Mouse (Mus musculus): ENCODE results near the gene Rps9.
"Not testable (repeated sequence)": the region's sequence is repeated elsewhere in the genome, so short reads cannot be mapped to it uniquely, and the experiment has no call there.

The Rps9 gene

DNA sequence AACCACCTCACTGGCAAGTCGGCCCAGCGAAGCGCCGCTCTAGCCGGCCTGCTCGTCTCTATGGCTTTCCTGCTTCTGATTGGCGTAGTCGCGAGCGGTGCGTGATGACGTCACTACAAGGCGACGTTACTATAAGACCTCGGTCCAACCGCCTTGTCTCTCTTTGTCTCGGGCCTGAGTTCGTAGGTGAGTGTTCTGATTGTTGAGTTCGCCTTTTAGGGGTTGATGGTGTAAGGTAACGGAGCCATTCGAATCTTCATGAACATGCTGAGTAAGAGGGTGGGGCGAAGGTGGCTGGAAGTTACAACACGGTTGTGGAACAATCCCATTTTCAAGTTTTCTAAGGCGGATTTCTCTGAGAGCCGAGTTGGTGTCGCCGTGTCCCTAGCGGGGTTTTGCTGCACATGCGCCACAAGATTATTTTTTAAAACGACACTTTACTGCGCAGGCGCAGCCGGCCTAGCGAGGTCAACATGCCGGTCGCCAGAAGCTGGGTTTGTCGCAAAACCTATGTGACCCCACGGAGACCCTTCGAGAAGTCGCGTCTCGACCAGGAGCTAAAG is at the start of gene Rps9:
Gene Rps9 (plus strand): TSS at position 115 of the 563 bp plus-strand sequence.
- peak; percentile 97 for DNase-seq

DNA sequence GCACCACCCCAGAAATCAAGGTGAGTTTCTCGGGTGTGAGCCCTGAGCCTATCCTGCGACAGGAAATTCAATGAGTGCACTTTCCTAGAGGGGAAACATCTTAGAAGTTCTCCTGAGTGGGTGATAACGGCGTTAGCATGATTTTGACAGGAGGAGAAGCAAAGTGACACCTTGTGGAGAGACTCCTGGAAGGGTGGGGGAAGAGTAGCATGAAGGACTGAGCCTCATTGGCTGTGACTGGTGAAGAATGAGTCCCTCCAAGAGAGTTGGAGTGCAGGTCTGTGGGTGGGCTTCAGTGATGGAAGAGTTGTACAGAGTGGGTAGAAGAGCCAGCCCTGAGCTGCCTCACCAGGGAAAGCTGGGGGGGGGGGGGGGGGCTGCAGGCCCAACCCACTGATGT is 46.8 kb upstream of the Rps9 start:
- DNase-seq = no peak

DNA sequence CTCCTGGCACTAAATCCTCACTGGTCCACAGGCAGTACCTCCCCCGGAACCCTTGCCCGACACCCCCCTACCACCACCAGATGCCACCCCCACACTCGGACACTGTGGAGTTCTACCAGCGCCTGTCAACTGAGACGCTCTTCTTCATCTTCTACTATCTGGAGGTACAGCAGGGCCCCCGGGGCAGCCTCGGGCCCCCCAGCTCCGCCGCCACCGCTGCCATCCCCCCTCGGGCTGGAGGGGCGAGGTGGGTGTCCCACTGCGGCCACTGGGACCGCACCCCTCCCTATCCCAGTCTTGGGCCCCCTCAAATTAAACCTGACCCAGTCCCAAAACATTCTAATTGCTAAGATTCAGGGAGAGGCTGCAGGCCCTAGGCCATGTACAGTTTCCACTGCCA is 45.2 kb upstream of the Rps9 start:
- no peak for DNase-seq

DNA sequence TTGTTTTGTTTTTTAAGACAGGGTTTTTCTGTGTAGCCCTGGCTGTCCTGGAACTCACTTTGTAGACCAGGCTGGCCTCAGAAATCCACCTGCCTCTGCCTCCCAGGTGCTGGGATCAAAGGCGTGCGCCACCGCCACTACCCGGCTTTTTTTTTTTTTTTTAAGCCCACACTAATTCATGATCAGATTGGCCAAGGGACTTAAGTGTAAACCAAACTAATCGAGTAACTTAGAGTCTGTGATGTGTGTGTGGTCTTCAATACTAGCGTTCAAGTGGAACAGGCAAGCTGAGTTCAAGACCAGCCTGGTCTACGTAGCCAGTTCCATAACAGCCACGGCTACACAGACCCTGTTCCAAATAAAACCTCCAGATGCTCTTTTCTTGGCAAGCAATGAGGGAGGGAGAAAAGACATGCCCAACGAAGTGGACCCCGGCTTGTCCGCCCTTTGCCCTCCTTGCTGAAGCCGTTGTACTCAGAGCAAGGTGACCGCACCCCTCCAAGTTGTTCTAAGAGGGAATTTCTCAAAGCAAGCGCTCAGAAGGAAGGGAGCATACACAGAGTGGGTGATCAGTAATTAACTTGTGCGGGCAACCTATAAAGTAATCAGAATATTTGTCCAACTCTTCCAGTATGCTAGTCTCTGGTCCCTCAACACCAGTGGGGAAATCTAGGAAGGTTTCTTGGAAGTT is 39.1 kb upstream of the Rps9 start:
- no peak for DNase-seq

DNA sequence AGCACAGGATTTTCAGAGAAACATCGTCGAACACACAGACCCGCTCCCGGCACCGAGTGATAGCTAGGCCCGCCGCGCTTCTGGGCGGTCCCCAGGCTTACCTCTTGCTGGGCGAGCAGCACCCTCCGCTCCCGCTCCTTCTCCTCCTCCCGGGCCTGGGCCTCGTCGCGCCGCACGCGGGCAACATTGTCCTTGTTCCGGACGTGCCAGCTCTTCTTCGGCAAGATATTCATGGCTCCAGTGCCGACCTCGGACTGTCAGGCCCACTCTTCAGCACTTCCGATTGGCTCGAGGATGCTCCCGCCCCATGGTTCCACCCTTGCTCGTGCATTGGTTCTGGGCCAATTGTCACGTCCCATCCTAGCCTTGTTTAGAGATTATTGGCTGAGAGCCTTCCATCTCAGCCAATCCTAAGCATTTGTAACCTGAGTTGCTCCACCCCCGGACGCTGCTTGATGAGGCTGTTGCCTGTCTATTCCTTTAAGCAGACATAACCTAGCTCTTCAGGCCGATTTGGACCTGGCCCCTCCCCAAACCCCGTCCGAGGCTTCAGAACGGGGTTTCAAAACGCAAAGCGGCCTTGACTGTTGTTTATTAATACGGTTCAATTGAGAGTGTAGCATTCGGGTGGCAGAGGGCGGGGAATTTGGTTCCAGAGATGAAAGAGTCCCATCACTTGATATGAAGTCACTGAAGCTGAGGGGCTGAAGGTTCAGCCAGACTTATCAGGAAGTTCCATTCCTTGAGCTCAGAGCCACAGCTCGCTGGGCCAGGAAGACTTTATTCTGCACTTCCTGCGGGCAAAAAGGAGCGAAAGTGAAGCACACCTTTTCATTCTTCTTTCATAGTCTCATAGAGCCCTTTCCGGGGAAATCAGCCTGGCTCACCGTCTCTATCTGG is 38.3 kb upstream of the Rps9 start, which contains the start of gene Leng1:
Gene Leng1 (minus strand): TSS at position 626 of the 900 bp plus-strand sequence.
- DNase-seq = peak; percentile 95

DNA sequence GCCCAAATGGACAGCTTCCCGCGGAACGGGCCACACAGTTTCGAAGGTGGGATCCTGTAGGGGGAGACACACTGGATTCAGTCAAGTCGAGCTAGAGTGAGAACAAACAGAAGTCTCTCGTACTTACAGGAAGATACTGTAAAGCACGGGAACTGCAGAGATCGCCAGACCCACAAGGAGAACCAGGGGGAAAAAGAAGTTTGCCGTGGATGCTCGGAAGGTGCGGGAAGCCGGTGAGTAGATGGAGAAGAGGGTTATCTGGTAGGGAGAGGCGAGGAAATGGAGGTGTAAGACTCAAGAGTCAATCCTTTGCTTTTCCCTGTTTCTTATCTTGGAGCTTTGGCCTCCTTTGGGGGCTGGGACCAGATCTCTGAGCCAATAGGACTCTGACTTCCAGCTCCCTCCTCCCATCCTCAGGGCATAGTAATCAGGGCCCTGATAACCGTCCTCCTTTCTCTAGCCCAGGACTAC is 36.8 kb upstream of the Rps9 start:
- DNase-seq = no peak

DNA sequence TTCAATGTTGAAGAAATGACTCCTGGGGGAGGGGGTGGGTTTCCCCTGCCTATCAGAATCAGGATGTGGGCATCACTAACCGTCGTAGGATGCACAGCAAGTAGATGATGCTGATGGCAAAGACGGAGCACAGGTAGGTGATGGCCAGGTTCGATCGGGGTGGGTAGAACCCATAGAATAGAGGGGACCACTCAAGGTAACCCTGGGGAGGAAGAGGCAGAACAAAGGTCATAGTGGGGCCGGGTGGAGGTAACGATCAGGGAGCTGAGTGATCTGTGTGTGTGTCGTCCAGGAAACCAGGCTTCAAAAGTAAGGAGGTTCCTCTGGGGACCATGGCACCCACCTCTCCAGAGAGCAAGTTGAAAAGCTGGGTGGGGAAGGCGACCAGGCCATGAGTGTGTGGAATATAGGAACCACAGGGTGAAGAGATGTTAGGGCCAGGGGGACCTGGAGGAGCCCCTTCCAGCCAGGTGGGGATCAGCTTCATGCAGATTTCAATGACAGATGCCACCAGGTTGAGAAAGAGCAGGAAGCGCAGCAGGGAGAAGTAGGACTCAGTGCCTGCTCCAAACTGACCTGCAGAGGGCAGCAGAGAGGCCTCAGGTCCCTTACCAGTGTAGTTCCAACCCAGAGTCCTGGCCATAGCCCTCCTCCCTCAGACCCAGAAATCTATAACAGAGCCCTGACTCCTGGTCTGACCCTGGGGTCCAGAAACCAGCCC is 29.1 kb upstream of the Rps9 start:
- peak; percentile 91 for DNase-seq

DNA sequence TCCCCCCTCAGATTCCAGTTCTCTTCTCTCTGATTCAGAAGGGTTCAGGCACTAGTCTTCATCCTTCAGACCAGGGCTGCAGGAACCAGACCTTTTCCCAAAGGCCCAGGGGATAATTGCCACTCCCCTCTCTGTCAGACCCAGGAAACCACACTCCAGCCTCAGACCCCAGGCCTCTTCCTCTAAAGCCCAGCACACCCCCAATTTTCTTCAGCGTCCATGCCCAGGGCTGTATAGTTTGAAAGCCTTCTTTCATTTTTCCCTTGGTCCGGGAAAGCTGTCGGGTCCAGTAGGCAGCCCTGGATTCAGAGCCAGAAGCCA is 28.6 kb upstream of the Rps9 start:
- no peak for DNase-seq

DNA sequence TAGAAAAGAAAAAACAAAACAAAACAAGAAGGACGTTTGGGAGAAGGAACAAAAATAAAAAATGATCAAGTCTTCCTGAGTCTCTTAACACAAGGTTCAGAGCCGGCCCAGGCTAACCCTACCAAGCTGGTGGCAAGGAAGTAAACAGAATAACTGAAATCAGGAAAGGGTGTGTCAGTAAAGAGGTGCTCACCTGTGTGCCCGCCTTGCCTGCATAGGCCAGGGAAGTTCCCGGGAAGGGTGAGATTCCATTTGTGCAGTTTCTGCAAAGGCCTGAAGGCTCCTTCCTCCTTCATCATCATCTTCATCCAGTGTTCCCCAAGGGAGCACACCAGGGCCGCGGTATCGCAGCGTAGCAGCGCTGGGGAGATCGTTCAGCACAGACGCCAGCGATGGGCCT is 27.4 kb upstream of the Rps9 start:
- DNase-seq = no peak

DNA sequence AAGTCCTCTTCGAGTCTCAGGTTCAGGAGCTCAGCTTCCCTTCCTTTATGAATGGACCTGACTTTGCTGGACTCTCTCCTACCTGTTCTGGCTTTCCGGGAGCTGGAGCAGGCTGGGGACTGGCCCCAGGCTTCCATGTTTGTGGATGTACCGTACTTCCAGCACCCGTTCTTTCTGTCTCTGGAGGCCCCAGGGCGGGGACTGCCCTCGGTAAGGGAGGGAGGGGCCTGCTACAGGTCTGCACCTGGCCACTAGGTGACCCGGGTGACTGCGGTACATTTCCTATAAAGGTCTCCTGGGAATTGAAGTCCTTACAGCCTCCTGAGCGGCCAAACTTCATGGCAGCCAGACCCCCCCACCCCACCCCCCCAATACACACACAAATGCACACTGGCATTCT is 26.5 kb upstream of the Rps9 start, which contains the start of gene Tmc4:
Gene Tmc4 (minus strand): TSS at position 212 of the 400 bp plus-strand sequence.
- DNase-seq = no peak

DNA sequence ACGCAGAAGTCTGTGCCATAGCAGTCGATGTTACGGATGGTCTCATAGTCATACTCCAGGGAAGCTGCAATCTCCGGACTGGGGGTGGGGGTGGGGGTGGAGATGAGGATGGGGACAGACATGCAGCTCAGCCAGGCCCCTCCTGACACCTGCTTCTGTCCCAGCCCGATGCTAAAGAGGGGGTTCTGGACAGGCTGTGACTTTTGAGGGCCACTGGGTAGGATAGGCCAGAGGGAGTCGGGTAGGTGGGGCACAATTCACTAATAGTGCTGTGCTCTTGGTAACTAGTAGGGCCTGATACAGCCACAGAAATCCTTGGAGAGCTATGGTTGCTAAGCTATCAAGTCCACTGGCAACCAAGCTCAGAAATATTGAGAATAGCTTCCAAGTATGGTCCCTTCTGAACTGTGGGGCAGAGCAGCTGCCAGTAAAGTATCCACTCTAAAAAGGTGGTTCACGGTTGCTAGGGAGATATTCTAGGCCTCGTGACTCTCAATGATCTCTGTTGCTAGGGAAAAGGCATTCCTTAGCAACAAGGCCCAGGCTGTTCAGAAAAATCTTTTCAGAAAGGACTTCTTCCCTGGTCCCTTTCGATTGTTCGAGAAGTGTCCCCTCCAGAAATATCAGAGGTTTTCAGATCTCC is 19.8 kb upstream of the Rps9 start:
- no peak for DNase-seq

DNA sequence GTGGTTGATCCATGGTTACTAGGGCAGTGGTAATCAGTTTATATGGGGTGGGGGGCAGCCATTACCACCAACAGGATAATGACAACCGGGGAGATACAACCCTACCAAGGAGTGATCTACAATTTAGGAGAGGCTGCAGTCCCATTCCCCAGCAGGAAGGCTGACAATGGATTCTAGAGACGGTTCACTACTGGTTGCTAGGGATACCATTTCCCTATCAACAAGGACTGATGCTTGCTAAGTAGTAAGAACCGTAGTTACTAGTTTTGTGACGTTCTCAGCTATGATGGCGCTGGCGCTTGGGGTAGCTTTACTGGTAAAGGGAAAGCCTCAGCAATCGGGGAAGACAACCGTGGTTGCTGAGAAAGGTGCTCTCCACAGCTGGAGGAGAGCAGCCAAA is 19.1 kb upstream of the Rps9 start:
- no peak for DNase-seq

DNA sequence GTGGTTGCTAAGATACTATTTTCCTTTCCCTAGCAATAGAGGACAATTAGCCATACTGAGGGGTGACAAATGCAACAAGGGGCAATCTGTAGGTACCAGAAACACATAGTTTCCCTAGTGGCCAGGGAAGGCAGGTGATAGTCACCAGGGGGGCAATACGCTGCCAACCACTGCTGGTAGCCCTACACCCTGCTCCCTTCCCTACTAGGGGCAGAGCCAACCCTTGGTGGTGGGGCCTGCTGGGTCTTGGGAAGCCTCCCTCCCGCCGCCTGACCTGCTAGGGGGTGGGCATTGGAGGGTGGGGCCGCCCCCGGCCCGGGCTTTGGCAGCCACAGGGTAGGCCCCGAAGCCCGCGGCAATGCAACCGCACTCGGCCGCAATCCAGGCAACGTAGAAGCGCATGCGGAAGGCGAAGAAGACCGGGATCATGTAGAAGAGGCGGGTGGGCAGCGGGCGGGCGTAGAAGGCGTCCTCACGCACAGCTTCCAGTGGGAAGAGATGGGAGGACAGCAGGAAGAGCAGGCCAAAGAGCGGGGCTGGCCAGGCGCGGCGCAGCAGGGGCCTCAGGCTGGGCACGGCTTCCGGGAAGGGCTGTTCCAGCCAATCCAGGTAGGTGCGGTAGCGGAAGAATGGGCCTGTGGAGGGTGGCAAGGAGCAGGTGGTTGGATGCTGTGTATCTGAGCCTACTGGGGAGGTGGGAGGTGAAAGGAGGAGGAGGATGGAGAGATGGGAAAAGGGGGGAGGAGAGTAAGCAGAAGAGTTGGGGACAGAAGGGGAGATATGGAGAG is 18.2 kb upstream of the Rps9 start:
- no peak for DNase-seq

DNA sequence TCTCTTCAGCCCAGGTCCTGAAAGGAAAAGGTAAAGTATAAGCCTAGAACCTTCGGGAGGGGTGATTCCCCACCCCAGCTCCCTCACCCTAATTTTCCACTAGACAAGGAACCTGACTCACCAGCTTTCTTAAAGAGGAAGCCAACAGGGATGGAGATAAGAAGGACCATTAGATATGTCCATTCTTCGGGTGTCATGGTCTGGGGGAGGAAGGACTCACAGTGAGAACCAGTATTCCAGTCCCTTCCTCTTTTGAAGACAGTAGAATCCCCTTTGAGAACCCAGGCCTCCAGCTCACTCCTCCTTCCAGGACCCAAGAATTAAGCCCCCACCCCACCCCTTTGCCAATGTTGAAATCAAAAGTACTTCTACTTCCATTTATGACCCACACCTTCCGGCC is 11.9 kb upstream of the Rps9 start:
- no peak for DNase-seq

DNA sequence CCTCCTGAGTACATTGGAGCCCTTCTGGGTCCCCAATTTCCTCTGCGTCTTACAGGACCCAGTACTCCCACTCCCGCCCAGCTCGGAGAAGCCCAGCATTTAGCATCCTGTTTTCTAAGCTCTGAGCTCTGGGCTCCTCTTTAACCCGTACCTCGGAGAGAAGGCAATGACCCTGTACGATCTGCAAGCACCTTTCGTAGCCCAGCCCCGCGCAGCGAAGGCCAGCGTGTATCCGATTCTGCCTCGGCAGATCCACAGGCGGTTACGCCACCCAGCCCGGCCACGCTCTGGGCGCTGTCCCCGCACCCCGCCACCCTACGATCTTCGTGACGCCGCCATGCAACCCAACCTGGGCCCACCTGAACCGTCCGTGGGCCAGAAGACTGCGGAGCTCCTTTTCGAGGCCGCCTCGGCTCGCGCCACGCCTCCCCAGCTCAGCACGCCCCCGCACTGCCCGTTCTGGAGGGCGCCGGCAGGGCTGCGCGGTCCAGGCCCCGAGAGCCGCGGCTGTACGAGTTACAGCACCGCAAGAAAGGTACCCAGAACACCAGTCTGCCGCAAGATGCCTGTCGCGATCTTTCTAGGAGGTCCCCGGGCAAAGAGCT is 11.3 kb upstream of the Rps9 start, which contains the start of gene Tsen34:
Gene Tsen34 (plus strand): TSS at position 482 of the 605 bp plus-strand sequence.
- no peak for DNase-seq

DNA sequence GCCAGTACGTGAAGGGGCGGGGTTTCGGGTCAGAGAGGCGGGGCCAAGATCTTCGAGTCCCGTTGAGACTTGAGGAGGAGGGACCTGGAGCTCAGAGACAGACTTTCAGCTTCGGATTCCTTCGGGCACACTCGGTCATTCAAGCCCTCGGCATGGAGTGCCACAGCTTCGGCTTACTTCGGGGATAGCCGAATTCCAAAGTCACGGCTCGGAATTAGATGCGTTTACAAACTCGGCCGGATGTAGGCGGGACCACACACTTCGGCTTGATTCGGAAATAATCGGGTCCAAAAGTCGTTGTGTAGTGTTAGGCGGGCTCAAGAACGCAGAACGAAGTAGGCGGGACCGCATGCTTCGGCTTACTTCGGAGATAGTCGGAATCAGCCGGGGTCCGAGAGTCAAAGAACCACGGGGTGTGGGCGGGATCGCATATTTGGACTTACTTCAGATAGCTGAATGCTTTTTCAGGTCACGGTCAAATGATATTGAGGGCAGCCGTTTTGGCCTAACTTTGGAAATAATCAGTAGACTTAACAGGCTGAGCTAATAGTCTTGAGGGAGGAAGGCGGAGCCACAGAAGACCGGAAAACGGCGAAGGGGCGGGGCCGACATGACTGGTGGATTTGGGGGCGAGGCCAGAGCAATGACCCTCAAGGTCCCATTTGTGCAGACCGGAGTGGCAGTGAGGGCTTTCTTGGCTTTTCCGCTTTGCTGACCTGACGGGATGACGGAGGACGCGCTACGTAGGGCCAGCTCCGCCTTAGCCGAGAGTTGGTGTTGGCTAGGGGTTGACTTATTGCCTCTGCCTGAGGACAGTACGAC is 10.6 kb upstream of the Rps9 start, which contains the start of gene Mboat7:
Gene Mboat7 (minus strand): TSS at position 537 of the 822 bp plus-strand sequence.
- peak; percentile 95 for DNase-seq

DNA sequence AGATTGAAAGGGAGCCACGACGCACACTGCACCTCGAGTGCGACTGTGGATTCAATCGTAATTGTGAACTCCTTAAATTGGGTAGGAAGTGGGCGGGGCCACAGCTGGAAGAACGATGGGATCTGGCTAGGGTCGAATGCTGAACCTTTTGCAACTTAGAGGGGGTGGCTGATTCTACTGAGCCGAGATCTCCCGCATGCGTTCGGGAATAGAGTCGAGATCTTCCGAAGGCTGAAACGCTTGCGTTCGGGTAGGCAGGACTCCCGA is 10.1 kb upstream of the Rps9 start:
- no peak for DNase-seq

DNA sequence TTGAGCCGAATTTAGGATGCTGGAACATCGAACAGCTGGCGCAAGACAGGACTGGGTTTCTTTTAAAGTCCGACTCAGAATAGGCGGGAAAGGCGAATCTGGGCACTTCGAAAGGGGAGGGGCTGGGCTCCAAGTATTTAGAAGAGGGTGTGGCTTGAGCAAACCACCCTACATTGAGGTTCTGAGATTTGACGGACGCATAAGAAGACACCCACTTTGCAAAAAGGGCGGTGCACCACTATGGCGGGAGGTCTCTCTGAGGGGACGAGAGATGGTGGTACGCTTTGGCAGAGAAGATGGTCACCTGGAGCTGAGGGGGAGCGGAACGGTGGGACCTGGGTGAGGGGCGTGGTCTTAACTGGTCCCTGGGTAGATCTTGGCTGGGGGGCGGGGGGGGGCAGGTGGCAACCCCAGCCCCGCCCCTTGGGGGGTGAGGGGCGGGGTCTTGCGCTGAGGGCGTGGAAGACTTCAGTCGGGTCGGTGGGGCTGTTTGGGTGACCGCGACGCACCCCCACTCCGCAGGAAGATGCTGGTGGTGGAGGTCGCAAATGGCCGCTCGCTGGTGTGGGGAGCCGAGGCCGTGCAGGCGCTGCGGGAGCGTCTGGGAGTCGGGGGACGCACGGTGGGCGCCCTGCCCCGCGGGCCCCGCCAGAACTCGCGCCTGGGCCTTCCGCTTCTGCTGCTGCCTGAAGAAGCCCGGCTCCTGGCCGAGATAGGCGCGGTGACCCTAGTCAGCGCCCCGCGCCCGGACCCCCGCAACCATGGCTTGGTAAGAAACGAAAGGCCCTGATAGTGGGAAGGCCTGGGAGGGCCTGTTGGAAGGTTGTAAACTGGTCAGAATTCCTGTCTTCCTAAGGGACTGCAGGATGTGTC is 9.5 kb upstream of the Rps9 start:
- DNase-seq = peak; percentile 38

DNA sequence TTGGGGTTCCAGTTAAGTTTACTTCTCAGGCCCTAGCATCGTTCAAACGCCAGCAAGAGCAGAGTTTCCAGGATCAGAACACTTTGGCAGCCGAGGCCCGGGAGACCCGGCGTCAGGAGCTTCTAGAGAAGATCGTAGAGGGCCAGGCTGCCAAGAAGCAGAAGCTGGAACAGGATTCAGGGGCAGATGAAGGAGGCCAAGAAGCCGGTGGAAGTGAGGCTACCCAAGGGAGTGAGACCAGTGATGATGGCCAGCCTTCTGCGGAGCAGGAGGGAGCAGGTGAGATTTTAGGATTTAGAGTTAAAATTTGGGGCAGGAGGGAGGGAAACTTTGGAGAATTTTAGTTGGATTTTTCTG is 8.9 kb upstream of the Rps9 start:
- not testable (repeated sequence) for DNase-seq

DNA sequence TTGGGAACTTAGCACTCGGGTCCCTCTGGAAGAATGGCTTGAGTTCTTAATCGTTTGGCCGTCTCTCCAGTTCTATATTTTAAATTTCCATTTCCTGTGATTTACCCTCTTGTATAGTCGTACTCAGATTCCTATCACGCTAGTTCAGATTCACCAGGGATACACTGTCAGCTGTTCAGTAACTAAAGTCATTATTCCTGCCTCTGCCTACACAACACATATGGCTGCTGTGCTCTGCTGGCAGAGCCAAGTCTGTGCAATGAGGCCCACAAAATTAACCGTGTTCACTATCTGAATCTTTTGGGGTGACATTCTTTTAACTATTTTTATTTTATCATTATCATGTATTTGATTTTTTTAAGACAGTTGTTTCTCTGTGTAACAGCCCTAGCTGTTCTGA is 5.3 kb upstream of the Rps9 start:
- DNase-seq = no peak
